Mouse (Mus musculus): ENCODE results near the gene Nmb.
"Not testable (repeated sequence)": the region's sequence is repeated elsewhere in the genome, so short reads cannot be mapped to it uniquely, and the experiment has no call there.

The Nmb gene

DNA sequence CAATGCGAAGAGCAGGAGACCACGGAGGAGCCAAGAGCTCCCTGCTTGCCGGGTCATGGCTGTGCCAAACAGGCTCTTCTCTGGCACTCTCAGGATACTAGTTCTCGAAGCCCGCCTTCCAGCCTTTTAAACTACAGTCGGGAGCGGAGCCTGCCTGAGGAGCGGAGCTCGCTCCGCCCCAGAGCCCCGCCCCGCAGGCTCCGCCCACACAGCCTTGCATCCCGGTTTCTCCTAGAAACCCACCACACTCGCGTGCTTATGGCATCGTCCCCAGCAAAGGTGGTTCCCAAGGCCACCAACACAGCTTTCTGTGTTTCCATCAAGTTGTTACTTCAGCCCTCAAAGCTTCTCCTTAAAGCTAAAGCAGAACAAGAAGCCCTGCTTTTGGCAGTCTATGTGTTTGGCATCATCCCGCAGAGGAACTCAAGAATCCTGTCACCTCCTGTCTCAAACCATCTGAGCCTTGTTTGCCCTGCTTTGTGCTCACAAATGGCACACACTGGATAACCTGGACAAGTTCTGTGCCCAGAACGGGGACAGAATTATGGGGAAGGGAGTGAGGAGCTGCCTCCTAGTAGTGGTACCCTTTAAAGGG is at the start of gene Nmb:
TSS of gene Nmb (minus strand) at position 156 of the 595 bp plus-strand sequence.
- DNase-seq (ENCODE audit: low spot score in 2 of 2): peak; percentile 58 to 64

DNA sequence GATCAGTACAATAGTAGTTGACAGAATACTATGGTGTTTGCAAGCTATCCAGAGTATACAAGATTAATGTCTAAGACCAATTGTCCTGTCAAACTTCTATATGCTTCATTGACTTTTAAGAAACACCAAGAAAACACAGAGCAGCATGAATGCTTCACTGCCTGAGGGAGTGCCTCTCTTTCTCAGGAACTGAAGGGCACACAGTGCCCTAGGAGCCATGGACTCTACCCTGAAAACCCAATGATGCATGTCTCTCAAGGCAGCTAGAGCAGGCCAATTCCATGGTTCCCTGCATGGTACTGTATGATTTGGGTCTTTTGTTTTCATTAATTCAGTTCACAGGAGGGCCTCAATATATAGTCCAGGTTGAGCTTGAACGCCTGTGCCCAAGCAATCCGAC is 49.4 kb upstream of the Nmb start:
- DNase-seq (ENCODE audit: low spot score in 2 of 2): no peak

DNA sequence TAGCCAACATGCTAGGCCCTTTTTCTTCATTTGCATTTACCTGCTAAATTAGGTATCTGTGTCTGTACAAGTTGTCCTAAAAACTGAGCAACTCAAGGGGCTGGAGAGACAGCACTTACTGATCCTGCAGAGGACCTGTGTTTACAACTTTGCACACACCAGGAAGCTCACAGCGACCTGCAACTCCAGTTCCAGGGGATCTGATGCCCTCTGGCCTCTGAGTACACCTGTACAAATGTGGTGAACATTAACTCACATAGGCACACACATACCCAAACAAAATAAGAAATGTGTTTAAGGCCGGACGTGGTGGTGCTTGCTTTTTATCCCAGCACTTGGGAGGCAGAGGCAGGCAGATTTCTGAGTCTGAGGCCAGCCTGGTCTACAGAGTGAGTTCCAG is 47.3 kb upstream of the Nmb start:
- DNase-seq (ENCODE audit: low spot score in 2 of 2): no peak

DNA sequence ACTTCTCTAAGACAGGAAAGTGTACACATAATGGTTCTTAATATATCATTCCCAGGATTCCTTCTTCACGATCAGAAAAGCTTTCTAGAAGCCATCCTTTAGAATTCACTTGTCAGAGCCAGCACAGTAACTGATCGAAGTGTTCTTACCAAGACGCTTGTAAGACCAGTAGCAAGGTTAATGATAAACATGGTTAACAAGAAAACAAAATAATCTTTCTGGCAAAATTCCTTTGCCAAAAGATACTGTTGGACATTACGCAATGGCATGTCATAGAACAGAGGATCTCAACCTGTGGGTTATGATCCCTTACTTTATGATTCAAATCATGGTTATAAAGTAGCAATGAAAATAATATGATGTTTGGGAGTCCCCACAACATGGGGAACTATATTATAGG is 46.6 kb upstream of the Nmb start:
- no peak for DNase-seq (ENCODE audit: low spot score in 2 of 2)

DNA sequence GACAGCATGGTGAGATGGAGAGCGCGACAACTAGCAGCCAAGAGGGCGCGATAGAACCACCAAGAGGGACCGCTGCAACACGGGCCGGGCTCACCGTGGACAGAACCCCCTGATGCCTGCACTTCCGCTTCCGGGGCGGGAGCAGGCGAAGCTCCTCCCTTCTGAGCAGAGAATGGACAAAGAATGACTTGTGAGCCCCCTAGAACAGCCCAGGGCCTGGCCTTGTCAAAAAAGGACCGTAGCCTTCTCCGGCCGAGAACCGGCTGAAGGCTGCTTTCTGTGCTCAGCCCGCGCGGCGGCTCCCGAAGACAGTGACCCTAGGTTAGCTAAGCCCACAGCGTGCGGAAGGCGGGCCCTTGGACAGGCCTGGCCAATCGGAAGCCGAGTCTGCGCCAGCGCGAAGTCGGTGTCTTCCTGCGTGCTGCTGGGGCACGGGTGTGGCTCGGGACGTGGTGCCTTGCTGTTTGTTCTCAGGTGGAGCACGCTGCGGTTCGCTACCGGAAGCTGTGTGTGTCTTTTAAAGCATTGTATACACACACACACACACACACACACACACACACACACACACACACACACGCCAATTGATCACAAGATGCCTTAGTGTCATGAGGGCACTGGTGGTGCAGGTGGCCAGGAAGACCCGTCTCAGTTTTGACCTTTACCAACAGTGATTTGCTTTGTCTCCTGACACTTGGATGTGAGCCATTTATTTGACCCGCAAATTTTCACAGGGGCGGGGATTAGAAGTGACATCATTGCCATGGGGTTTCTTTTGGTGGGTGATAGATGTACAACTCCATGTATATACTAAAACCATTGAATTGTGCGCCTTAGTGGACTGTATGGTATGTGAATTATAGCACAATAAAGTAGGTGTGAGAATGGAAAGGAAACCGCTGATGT is 42.8 kb upstream of the Nmb start, which contains the start of gene Sec11a:
TSS of gene Sec11a (minus strand) at position 336 of the 906 bp plus-strand sequence.
- DNase-seq (ENCODE audit: low spot score in 2 of 2): peak; percentile 81 to 93

DNA sequence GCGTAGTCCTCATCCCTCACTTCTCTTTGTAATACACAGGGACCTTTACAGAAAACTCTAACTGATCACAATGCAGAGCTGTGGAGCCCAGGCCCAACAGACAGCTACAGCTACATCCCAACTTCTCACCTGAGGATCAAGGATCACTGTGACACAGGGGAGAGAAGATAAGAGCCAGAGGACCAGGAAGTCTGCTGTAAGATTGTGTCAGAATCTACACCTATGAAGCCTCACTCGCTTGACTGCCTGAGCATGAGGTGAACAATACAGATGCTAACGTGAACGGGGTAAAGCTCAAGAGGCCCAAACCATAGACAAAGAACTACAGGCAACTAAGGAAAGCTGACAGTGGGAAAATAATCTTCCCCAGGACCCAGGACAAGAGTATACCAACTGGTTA is 34.9 kb upstream of the Nmb start:
- DNase-seq (ENCODE audit: low spot score in 2 of 2): no peak

DNA sequence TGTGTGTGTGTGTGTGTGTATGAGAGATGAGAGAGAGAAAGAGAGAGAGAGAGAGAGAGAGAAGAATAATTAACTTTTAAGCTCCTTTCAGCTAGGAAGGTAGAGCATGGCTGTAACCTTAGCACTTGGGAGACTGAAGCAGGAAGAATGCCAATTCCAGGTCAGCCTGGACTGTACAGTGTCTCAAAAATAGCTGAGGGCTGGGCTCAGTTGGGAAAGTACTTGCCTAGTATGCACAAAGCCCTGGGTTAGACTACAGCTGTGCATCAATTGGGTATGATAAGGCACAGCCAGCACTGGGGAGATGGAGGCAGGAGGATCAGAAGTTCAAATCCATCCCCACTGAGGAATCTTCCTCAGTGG is 32.4 kb upstream of the Nmb start:
- DNase-seq (ENCODE audit: low spot score in 2 of 2): not testable (repeated sequence)

DNA sequence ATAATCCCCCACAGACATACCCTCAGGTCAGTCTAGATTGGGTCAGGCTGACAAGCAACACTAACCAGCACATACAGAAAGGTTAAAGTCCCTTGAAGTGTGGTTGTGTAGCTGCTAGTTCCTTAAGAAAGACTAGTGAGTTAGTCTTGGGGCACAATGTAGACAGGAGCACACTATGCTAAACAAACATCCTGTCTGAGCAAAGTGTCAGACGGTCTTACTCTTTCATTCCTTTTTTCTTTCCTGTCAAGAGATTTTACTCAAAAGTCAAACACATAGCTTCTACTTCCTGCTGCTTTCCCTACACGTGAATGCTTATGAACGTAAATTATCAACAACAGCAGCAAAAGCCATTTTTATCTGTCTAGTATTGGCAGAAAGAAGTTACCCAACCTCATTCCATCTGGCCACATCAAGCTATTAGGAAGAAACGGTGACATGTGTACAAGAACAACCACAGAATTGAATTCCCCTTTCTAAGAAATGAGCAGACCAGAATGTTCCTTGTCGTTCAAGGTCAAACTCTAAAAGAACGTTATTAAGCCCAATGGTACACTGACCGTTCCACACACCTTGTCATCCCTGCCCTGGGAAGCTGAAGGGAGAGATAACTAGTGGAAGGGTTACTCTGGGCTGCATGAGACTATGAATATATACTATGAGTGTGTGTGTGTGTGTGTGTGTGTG is 31.9 kb upstream of the Nmb start:
- not testable (repeated sequence) for DNase-seq (ENCODE audit: low spot score in 2 of 2)

DNA sequence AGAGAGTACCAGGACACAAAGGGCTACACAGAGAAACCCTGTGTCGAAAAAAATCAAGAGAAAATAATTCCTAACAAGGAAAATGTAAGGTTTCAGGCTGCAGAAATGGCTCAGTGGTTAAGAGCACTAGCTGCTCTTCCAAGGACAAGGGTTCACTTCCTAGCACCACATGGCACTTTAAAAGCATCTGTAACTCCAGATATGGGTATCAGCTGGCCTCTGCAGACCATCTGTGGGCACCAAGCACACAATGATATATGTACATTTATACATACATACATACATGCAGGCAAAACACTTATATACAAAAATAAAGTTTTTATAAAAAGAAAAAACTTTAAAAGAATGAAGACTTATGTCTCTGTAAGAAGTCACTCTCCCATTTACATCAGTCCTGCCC is 31.0 kb upstream of the Nmb start:
- DNase-seq (ENCODE audit: low spot score in 2 of 2): no peak

DNA sequence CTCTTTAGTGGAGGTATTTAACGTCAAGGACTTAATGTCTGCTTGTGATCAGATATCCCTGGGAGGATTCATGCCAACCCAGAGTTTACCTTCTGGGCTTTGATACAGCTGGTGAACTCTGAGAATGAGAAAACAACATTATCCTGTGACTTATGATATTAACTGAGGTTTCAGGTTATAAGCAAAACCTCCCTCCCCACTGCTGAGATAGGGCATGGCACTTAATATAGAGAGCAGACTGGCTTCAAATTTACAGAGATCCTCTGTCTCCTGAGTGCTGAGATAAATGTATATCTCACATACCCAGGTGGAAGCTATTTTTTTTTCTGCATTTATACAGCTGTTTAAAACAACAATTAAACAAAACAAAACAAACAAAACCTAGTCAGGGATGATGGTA is 27.9 kb upstream of the Nmb start:
- DNase-seq (ENCODE audit: low spot score in 2 of 2): no peak

DNA sequence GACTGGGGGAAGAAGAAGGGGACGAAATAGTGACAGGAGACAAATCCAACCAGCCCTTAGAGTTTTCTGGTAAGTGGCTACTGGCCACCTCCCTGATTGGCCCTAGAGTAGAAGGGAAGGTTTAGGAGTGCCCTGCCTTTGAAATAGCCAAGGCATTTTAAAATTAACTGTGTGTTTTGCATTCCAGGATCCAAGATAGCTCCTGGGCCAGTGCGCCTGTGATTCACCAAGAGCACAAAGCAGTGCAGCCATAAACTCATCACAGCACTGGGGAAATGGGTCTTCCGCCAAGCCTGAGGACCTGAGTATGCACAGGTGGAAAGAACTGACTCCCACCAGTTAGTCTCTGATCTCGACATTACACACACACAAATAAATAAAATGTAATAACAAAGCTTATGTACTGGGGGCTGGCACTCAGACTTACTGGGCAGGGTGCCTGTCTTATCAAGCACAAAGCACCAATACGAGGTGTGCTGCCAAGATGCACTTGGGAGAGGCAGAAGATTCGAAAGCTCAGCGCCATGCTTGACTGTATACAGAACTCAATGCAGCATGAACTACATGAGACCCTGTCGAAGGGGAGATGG is 26.8 kb upstream of the Nmb start:
- no peak for DNase-seq (ENCODE audit: low spot score in 2 of 2)

DNA sequence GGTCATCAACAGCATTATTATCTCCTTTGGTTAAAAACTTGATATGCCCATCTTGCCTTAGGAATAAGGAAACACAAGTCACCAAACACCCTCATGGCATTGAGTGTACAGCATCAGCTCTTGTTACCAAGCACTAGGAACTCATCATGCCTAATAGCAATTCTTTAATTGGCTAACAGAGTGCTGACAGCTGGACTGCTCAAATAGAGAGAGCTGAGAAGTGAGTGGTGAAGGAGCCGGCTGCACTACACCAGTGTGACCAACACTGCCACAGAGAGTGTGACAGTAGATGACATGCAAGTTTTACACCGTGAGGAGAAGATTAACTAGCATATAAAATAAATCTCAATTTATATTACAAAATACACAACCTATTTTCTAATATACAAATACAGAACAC is 18.3 kb upstream of the Nmb start:
- DNase-seq (ENCODE audit: low spot score in 2 of 2): no peak

DNA sequence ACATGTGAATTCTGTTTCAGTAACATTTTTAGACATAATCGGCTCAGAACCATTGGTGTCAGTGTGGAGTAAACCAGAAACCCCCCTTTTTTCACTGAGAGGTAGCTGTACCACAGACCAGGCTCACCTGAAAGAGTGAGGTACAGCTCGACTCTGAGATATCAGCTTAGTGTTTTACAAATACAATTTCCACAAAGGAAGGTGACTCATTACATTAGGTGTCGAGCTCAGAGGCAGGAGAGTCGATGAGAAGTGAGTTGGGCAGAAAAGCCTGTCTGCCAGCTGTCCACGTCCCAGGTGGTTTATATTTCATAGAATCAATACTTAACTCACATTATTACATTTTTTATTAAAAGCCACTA is 14.8 kb upstream of the Nmb start:
- no peak for DNase-seq (ENCODE audit: low spot score in 2 of 2)

DNA sequence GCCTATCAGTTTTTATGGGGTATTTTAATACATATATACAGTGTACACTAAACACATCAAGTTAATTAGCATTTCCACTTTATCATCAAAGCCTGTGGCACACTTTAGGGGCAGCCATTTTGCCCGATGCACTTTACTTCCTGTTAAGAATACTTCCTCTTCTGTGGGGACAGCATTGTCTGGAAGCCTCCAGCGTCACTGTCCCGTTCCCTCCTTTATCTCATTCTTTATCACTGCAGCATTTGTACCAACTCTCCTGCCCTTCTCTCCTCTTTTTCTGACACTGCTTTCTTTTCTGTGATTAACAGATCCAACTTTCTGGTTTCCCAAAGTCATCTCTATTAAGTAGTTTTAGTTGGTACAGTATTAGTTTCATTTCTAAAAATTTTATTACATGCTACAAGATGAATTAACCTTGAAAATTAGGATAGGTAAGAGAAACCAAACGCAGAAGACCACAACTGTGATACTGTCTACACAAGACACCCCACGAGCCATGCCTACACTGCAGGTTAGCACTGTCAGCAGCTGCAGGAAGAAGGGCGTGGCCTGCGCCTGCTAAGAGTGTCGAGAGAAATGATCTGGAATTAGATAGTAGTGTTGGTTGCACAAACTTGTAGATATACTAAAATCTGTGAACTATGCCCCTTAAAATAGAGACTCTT is 14.2 kb upstream of the Nmb start:
- no peak for DNase-seq (ENCODE audit: low spot score in 2 of 2)

DNA sequence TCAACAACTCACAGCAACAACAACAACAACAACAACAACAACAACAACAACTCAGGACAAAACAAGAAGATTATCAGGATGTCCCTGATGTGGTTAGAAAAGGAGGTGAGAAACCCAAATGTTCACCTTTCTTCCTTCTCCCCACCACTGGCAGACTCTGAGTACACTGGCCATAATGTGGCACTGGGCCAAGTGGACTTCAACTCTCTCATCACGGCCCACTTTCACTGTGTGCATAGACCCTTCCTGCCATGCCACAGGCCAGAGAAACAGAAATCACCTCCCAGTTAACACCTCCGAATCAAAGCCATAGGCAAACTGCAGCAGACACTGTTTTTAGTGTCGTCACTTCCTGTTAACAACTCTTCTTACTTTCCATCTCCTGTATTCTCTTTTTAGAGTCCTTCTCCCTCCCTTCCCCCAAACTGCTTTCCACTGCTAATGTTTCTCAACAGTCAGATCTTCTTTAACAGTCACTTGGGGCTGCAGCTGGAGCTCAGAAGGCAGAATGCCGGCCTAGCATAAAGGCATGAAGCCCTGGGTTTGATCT is 13.1 kb upstream of the Nmb start:
- no peak for DNase-seq (ENCODE audit: low spot score in 2 of 2)

DNA sequence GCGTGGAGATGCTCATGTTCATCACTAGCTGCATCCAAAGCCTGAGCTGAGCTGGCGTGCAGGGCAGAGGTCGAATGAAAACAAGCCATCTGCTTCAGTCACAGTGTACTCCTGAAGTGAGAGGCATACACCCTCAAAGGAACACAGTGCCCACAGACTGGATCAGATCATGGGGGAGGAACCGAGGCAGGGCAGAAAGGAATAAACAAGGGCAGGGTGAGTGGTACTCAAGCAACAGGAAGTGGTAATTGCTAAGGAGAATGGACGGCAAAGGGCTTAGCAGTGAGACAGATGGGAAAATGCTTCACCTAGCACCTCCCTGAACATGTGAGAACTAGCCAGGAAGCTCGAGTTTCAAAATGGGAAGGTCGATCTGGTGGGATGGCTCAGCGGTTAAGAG is 7.6 kb upstream of the Nmb start:
- DNase-seq (ENCODE audit: low spot score in 2 of 2): no peak

DNA sequence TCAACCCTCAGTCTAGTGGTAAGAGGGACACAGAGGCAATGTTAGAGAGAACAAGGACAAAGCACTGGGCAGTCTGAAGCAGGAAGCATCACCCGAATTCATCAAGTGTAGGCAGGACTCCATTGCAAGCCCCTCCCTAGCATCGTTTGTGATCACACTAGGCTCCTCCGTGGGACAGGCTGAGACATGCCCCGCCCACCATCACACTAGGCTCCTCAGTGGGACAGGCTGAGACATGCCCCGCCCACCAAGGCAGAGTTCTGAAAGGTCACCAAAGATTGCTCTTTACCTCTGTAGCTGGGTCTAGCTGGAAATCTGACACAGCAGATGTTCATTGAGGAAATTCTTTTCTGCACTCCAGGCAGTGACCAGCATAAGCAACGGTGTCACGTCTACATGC is 6.2 kb upstream of the Nmb start:
- DNase-seq (ENCODE audit: low spot score in 2 of 2): no peak

DNA sequence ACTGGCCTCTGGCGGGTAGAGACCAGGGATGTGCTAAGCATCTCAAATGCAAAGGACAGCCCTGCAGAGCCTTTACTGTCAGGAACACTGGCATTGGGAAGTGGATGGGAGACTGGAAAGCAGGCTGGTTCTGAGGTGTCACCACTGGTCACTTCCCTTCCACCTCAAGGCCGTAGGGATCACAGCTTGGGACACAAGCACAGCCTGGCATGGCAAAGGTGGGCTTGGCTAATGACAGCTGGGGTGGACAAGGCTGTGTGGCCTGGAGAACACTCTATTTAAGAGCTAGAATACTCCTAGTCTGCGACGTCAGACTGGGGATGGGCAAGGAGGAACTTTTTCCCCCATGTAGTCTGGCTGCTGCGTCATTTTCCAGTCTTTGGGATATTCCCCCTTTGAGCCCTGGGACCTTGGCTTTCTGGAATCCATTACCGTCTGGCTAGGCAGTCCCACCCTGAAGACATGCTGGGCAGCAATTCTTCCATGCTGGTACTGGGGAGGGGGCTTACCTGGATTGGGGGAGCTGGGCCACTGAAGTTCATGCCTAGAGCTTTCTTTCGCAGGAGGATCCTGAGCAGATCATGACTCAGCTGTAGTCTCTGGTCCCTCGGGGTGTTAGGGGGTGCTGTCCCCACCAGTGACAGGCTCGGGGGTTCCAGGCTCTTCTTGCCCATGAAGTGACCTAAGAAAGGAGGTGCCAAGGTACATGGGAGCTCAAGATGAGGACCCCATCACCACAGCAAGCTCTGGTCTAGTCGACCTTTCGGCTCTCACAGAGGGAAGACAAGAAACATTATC is 1.1 kb downstream of the Nmb start:
- no peak for DNase-seq (ENCODE audit: low spot score in 2 of 2)

DNA sequence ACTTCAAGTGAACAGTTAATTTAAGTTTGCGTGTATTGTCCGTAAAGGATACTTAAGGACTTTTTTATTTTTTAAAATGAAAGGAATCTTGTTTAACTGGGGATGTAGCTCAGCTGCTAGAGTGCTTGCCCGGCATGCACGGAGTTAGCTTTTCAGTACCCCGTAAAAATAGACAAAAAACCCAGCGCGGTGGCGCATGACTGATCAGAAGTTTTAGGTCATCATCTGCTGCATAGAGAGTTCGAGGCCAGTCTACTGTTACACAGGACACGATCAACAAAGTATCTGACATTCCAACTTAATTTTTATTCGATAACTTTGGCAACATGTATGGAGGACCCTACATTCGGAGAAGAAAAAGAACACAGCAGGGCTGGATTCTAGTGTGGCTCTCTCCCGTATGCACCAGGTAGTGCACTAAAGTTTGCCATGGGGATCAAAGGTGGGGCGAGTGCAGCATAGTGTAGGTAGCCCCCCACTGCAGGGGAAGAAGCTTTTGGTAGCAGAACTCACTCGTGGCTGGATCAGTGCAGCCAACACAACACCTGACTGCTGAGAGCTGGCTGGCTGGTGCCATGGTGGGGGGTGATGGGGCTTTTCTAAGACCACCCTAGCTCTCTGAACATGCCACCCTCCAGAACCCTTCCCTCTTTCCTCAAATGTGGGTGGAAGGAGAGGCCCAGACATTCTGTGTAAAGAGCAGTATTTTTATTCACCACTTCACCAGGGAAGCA is 3.2 kb downstream of the Nmb start:
- DNase-seq (ENCODE audit: low spot score in 2 of 2): no peak

DNA sequence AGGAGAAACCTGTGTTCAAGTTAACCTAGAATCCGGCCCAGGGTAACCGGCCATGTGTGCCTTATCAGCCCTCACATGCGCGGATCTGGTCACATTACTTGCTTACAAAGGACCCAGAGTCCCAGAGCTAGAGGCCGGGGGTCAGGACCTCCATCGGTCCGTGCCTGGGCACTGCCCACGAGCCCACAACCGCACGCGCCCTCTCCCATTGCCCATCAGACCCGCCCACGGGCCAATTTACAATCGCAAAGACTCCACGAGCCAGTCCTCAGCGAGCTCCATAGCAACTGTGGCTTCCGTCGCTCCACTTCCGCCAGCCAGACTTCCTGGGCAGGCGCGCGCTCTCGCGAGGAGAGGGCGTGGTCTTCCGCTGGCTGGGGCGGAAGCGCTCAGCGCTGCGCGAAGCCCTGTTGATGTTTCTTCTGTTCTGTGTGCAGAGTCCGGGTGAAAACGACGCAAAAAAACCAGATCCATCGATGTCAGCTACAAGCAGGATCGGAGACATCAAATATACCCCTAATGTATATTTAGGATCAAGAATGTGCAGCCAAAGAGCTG is 3.9 kb downstream of the Nmb start, which contains the start of gene Wdr73:
TSS of gene Wdr73 (minus strand) at position 326 of the 558 bp plus-strand sequence.
- peak; percentile 67 to 87 for DNase-seq (ENCODE audit: low spot score in 2 of 2)
